Mouse (Mus musculus) spleen, adult 2 months (tissue): ENCODE data around the gene Spaca7.

Experiments
- CTCF ChIP-seq: fragments of 200-500 bp; IDR thresholded peaks from 2 replicates; pipeline ENCODE4 v1.5.1; 2011; ENCODE audit warnings: mild to moderate bottlenecking, inconsistent platforms; ENCODE audit not compliant: insufficient read depth, insufficient read length, insufficient replicate concordance; ENCODE audit errors: extremely low read depth
- POLR2A ChIP-seq: fragments of 200-500 bp; IDR thresholded peaks from 2 replicates; pipeline ENCODE4 v1.6.1; 2011; ENCODE audit warnings: low read depth, low read length, inconsistent platforms

DNA sequence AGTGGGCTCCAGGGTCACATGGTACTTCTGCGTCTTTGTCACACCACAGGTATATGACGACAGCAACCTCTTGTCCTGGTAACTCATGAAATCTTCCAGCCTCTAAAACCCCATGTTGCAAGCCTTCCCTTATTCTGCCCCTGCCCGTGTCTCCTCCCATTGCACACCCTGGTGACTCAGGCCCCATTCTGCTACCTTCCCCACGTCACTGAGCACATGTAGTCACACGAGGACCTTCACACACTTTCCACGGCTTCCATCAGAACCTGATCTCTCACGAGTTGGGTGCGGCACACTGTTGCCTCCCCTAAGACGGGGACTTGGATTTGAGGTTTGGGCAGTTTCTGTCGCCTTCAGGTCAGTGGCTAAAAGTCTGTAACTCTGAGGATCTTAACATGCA lies 36.0 kb downstream of the Spaca7 start:
- TF ChIP-seq CTCF (no peak), POLR2A (no peak)
